Mouse (Mus musculus) ES-E14 (cell line): ENCODE measurements at regions not wholly inside any gene's neighbourhood (a gene's known extent, or its start where the extent isn't known, plus 50 kb on each side); places are given as distances from the start of the nearest gene placed in this dataset.

Source experiments
- HCFC1 ChIP-seq: IDR thresholded peaks from 2 replicates; pipeline ENCODE4 v1.6.1; 2012; ENCODE audit warnings: low read length, inconsistent platforms, borderline replicate concordance; ENCODE audit not compliant: insufficient read depth
- MAFK ChIP-seq: IDR thresholded peaks from 2 replicates; pipeline ENCODE4 v1.6.1; 2014; ENCODE audit warnings: mild to moderate bottlenecking, low read depth, low read length, inconsistent platforms; ENCODE audit not compliant: insufficient read depth
- ZNF384 ChIP-seq: IDR thresholded peaks from 2 replicates; pipeline ENCODE4 v1.6.1; 2012; ENCODE audit warnings: low read depth, low read length, inconsistent platforms

- TF ChIP-seq MAFK = no peak
- TF ChIP-seq ZNF384 = no peak
- TF ChIP-seq HCFC1 = no peak
Measured at GRCm38 (mm10) chr17:16041542-16042251, 210.9 kb upstream of the Rgmb start.
